Mouse (Mus musculus) fat pad, adult 2 months (tissue): ENCODE results near the gene Supt20.
A peak's percentile ranks its signal among the peaks of the same experiment; 100 is the strongest.
"Not testable (repeated sequence)": the region's sequence is repeated elsewhere in the genome, so short reads cannot be mapped to it uniquely, and the experiment has no call there.

ENCODE experiments used
- DNase-seq: peaks from one replicate; pipeline ENCODE4 v3.0.0-alpha.2; 2011; ENCODE audit warnings: low read depth, low spot score; ENCODE audit errors: extremely low read depth

Supt20 gene

DNA sequence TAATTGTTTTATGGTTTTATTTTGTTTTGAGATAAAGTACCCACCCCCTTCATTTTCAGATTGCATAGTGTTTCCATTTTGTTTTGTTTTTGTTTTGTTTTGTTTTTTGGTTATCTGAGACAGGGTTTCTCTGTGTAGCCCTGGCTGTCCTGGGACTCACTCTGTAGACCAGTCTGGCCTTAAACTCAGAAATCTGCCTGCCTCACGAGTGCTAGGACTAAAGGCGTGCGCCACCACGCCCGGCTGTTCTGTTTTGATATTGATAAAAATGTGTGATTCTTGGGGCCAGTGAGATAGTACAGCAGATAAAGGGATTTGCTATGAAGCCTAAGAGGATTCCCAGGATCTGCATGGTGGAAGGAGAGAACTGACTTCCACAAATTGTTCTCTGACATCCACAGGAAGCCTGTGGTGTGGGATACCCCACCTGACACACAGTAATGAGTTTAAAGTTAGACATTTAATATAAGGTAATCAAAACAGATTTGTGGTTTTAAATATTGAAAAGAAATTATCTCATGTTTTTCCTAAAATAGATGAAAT, 7.2 kb downstream of the Supt20 start:
- DNase-seq: no peak

DNA sequence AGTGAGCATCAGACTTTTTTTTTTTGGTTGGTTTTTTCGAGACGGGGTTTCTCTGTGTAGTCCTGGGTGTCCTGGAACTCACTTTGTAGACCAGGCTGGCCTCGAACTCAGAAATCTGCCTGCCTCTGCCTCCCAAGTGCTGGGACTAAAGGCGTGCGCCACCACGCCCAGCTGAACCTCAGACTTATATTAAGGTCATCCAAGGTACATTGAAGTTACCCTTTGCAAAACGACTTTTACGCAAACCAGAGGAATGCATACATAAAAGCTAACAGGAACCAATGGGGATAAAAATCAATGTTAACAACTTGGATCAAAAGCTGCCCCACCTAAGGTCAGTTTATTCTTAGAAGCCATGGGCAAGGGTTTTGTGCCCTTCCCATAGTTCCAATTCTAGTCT, 11.5 kb downstream of the Supt20 start:
- DNase-seq: not testable (repeated sequence)

DNA sequence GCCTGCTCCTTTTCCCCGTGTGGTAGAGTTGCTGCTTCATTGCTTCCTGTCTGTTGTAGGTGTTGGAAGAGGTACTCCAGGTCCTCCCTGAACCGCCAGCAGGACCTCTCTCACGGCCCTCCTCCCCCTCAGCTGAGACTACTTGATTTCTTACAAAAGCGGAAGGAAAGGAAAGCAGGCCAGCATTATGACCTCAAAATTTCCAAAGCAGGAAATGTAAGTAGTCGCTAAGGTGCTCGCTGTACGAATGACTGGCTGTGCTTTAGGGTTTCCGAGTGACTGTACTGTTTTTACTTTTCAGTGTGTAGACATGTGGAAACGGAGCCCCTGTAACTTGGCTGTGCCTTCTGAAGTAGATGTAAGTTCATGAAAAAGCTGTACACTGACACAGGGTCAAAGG, 16.4 kb downstream of the Supt20 start:
- DNase-seq: no peak

DNA sequence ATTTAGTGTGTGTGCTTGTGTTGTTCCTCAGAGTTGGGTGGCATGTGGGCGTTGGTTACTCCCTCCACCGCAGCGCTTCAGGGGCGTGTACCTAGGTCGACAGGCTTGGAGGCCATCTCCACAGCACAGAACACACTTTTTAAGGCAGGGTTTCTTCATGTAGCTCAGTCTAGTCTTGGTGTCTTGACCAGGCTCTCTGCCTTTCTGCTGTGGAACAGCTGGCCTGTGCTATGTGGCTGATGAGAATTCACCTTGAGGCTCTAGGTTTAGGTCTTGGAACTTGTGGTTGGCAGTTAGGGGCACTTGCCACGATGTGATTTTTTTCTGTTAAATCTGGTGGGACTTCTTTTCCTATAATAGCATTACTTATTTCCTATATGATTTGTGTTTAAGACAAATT, 21.6 kb downstream of the Supt20 start, which contains the start of gene Gm21958:
TSS of gene Gm21958 (minus strand) at position 101 of the 400 bp plus-strand sequence.
- no peak for DNase-seq

DNA sequence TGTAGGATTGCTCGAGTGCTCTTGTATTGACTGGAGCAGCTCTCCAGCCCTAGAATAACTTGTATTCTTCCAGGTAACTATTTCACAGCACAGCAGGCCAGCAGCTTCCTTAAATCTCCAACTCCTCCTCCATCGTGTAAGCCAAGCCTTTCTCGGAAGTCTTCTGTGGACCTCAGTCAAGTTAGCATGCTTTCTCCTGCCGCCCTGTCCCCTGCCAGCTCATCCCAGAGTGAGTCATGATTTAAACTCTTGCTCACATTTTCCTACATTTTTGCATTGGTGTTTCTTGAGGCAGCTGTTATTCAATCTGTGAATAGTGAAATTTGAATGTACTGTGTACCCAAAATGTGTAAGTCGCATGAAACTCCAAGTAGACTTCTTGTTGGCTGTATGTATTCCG, 22.9 kb downstream of the Supt20 start:
- no peak for DNase-seq

DNA sequence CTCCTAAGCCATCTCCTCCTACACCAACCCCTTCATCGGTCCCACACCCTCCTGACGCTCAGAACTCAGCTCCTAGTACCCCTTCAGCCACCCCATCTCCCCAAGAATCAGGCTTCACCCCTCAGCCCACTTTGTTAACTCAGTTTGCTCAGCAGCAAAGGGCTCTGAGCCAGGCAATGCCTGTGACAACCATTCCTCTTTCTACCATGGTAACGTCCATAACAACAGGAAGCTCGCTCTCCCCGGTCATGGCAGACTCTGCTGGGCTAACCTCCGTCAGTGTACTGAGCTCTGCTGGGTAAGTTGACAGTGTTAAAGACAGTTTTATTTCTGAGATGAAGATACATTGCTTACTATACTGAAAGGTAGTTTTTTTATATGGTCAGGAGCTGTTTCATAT, 24.7 kb downstream of the Supt20 start:
- no peak for DNase-seq

DNA sequence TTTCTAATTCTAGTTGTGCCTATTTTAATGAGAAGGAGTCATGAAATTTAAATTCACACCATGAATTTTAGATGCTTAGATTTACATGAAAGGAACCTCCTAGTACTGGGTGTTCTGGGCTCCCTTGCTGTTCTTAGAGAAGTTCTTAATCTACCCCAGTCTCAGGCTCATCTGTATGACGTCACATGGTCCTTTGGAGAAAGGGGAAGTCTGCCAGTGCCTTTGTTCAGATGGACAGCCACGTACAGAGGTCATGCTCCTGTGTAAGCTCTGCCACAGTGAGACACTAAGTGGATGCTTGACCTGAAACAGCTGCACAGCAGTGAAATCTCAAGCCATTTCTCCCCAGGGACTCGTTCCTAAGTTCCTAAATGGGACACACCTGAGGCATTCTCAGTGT, 26.3 kb downstream of the Supt20 start:
- DNase-seq: no peak

DNA sequence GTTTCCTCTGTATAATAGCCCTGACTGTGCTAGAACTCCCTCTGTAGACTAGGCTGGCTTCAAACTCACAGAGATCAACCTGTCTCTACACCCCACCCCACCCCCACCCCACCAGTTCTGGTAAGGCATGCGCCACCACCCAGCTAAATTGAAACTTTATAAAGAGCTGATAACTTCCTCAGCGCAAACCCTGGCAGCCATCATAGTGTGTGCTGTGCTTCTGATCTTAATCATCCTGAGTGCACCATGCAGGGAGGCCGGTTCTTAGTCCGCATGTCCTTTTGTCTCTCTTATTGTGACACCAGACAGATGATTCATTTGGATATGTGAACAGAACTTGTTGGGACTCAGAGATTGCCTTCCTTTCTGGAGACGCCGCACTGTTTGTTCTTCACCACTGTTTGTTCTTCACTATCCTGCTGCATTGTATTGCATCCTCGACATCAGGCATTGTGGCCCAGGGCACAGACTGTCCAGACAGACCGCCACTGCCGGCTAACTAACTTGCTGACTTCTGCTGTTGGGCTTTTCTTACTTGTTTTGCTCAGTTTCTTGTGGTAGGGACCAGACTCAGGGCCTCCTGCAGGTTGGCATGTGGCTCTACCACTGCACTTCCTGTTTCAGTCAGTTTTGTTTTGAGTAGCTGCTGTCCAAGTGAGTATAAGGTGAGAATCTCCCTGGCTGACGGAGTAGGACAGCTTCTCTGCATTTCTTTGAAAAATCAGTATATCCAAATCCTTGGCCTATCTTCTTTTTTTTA, 31.3 kb downstream of the Supt20 start:
- DNase-seq: peak; percentile 26

DNA sequence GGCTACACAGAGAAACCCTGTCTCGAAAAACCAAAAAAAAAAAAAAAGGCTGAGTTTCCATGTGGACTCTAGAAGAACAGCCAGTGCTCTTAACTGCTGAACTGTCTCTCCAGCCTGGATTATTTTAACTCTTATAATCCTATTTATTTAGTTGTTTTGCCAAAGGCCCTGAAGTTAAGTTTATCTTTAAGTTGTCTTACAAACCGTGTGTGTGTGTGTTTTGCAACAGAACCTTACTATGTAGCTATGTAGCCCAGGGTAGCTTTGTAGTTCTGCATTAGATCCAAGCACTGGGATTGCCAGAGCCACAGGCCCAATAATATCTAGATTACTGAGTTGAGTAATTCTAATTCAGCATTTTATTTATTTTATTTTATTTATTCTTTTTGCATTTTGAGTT, 32.7 kb downstream of the Supt20 start:
- peak; percentile 74 for DNase-seq

DNA sequence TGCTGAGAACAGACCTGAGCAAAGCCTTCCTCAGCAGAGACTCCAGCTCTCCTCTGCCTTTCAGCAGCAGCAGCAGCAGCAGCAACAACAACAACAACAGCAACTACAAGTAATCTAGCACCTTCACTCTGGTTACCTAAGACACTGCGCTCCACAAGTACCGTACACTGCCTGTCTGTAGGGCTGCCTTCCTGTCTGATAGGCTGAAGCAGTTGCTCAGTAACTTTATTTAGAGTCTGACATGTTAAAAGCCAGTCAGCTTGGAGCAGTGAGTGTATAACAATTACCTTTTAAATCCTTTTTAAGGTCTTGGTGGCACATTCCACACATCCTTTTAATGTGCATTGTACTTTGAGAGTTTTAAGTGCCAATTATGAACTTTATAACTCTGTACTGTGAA, 35.0 kb downstream of the Supt20 start:
- DNase-seq: no peak

DNA sequence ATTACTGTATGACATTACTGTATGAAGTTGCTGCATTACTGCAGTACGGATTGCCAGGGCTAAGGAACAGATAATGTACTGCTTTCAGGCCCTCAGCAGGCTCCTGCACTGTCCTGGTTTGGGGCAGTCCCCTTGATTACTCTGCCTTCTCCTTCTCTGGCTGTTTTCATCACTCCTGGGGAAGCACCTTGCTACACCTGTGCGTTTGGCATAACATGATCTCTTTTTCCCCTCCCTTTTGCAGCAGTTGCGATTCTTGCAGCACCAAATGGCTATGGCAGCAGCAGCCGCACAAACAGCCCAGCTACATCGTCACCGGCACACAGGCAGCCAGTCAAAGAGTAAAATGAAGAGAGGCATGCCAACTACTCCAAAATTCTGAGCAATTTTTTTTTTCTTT, 35.5 kb downstream of the Supt20 start:
- no peak for DNase-seq

DNA sequence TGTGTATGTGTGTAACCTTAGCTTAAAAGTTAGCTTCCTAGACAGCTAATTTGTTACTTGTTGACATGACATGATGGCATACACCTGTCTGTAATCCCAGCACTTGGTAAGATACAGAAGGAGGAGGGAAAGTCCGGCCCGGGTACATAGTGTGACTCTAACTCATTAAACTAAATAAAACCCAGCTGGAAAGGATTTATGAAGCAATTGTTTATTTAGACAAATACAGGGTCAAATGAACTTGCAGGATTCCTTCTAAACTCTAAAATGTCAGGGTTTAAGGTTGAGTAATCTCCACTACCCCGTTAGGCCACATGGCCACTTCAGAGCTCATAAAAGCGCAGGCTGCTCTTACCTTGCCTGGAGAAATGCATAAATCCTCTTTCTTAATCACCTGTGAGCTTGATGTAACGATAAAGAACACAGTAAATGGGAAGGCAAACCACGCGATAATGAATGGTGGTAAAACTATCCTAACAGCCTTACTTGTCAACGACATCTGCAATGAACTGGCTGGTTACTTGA, 39.1 kb downstream of the Supt20 start:
- DNase-seq: peak; percentile 71

DNA sequence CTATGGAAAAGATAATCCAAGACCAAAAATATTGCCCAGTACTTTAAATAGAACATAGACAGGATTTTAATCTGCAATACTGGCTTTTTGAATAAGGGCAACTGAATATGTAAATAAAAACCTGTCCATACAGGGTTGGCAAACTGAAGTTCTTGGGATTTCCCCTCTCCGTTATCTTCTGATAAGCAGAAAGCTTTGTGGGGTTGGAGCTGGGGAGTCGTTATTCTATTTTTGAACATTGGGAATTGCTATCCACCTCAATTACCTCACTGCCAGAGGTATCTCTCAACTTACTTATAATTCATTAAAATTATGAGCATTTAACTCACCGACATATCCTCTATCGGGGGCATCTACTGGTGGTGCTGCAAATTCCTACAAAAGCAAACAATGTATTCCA, 39.8 kb downstream of the Supt20 start:
- no peak for DNase-seq

DNA sequence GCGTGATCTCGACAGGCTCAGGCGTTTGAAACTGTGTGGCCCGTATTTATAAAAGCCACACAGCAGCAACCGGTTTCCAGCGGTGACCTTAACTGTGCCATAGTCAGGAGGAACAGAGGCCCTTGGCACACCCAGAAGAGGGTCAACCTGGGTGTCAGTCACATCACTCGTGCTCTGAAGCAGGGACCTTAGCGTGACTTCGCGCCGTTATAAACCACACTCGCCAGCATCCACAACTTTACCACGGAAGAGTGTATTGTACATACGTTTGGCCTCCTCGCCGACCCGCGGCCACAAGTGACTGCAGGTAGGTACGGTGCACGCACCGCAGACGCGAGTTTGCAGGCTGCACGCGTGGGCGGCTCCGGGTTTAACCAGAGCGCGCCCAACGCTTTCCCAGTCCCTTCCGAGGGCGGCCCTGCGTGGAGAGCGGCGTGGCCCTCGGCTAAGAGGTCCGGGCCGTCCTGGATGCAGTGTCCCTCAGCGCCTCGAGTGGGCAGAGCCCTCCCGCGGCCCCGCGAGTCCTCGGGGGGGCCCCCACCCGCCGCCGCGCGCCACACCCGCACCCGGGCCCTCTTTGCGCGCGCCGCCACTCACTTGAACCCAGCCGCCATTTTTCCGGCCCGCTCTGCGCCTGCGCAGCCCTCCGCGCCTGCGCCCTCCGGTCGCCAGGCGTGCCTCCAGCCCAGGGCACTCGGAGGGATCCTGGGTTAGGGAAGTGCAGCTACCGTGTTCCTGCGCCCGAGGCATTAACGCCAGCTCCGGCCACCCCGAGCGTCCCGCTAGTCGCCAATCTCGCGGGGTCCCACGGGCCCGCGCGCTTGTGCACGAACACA, 42.0 kb downstream of the Supt20 start:
- DNase-seq: peak; percentile 19

DNA sequence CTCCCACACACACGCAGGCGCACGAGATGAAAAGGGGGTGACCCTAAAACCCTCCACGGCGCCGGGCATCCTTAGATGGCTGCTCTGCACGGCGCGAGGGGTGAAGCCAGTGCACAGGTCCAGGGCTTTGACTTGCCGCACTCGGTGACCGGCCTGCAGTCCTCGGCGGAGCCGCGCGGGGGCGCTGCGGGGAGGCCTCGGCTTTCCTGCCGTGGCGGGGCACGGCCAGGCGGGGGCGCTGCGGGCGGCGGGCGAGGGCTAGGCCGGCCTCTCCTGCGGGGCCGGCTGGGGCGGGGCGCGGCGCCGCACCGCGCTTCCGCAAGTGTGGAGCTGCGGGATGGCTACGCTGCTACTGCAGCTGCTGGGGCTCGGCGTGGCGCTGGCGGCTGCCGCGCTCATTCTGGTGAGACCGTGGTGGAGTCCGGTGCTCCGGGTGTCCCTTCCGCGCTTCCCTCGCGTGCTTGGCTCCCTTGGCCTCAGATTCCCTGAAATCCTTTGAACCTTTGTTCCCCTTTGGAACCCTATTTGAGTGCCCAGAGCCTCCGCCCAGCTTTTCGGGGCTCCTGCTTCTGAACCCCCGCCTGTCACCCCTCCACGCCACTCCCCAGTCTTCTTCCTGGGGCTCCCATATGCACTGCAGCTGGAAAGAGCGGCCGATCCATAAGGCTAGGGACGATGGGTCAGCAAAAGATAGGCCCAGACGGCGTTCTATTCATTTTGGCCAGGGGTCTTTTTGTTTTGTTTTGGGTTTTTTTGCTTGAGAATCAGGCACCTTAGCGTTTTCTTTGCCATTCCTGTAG, 42.8 kb downstream of the Supt20 start, which contains the start of the genes Exosc8 and Alg5:
TSS of gene Exosc8 (minus strand) at position 147 of the 800 bp plus-strand sequence.
TSS of gene Alg5 (plus strand) at position 293 of the 800 bp plus-strand sequence.
- no peak for DNase-seq

DNA sequence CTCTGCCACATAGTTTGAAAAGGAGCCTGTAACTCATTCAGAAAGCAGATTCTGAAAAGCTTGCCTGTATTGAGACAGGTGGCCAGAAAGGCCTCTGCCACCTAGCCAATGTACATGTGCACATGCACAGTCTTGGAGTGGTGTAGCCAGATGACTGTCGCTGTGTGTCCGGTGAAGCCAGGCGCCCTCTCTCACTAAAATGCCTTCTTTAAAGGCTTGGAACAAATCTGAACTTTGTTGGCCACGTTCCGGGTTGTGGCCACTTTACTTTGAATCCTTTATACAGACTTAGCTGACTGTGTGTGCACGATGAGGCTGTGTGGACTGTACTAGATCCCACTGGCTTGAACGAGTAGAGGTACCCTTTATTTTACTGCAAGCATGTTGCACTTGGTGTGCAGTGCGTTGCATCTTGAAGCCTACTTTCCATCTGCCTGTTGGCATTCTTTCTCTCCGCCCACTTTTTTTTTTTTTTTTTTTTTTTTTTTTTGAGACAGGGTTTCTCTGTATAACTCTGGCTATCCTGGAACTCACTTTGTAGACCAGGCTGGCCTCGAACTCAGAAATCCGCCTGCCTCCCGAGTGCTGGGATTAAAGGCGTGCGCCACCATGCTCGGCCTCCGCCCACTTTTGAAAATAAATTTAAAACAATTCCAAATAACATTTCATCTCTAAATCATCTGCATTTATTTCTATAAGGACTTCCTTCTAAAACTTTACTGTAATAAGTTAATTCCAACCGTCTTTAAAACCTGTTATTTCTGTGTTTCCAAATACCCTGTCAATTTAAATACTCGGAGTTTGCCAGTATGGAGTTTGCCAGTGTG, 43.7 kb downstream of the Supt20 start:
- DNase-seq: no peak

DNA sequence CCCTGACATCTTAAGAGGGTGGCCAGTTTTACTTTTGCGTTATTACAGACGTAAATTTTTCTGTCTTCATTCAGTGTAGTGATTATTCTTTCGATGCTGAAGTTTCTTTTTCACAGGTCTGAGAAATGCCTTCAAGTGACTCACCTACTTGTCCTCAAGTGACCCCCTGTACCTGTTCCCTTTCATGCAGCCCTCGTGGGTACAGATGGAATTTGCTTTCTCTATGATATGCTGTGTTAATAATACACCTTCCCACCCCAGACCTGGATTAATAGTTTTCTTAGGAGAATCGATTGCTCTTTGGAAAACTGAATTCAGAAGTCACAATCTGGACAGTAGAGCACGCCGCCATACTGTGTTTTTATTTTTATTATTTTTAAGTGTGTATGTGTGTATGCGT, 44.7 kb downstream of the Supt20 start:
- DNase-seq: no peak

DNA sequence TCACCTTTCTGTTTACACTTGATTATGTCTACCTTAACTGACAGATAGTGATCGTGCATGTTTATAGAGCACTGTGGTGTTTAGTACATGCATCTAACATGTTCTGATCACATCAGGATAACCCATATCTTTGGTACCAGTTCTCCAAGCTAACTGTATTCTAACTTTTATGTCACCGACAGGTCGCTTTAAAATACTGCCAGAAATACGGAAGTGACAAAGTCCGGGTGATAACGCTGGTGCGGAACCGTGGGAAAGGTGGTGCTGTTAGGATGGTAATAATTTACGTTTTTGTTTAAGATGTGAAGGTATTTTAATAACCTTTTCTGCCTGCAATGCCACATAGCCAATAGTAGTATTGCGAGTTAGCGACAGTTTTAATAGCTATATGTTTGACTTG, 49.4 kb downstream of the Supt20 start:
- DNase-seq: no peak

DNA sequence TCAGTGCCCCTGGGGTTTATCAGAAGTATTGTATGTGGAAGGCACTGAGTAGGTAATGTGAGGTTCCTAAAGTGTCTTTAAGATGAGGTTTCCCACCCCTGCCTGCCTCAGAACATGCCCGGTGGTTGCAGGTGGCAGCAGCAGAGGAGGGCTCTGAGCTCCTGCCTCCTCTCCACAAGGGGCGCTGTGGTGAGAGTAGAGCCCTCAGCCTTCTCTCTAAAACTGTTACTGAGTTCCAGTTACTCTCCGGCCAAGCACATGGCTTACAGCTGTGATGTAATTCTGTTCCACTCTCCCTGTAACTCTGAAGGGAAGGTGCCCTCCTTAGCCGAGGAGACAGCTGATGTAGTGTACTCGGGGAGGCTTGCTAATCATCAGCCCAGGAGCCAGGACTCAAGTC, 53.2 kb downstream of the Supt20 start:
- DNase-seq: no peak

DNA sequence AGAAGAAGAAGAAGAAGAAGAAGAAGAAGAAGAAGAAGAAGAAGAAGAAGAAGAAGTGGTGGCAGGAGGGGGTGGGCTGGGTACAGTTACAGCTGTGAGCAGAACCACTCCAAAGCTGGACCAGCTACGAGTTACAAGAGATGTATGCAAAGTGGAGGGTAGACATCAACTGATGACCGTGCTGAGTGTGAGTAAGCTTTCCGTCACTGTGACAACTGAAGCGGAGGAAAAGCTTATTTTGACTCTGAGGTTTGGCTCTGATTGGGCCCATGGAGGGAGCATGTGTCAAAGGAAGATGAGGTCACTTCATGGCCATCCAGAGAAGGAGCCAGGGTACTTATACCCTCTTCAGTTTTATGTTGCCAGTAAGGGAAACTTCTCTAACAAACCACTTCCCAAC, 60.8 kb downstream of the Supt20 start:
- no peak for DNase-seq
